Mouse (Mus musculus): ENCODE measurements at regions not wholly inside any gene's neighbourhood (a gene's known extent, or its start where the extent isn't known, plus 50 kb on each side); places are given as distances from the start of the nearest gene placed in this dataset.

DNA sequence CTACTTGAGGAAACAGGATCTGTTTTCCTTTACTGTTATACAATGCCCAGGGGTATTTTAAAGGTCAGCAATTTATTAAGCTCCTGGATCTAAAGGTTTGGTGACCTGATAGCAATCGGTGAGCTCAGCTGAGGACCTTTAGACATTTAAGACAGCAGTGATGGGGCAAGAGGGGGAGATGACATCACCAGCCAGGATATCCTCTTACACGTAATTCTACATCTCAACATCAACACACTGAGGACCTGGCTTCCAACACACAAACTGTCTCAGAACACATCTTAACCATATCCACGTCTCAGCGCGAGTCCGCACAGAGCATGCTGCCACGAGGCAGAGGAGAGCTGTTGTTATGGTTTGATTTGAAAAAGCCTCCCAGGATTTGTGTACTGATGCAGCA is 69.2 kb downstream of the Nhlrc3 start:
- 76% methylated on average over 7 of the region's 7 CpGs for WGBS
- no peaks in the 10 kb centered on the region for H3K4me1 ChIP-seq (ENCODE audit: insufficient read depth)
- ATAC-seq (ENCODE audit: insufficient read depth) (no peak), DNase-seq (no peak)
- no peak overlapping the region for H3K9ac ChIP-seq
- H3K36me3 ChIP-seq (ENCODE audit: insufficient read depth), result no peaks in the 10 kb centered on the region
- no peak for TF ChIP-seq CTCF (IDR thresholded peaks at IDR 0.05; ENCODE audit: low read depth)
- H3K4me3 ChIP-seq (ENCODE audit: low read depth, low read length), result no peak overlapping the region
- H3K27ac ChIP-seq (ENCODE audit: low read depth), result no peak overlapping the region
- H3K4me2 ChIP-seq, result no peak overlapping the region
- H3K9me3 ChIP-seq (ENCODE audit: low read depth, low read length), result no peaks in the 10 kb centered on the region
- H3K27me3 ChIP-seq (ENCODE audit: insufficient read depth, low read length), result no peaks in the 10 kb centered on the region

- 53% methylated on average over 14 of the region's 14 CpGs for WGBS
- no peak overlapping the region for H3K4me3 ChIP-seq (ENCODE audit: low read depth, low read length)
These were observed 81.2 kb downstream of the Nhlrc3 start for GRCm38 (mm10) chr3:53381704-53382581.

DNA sequence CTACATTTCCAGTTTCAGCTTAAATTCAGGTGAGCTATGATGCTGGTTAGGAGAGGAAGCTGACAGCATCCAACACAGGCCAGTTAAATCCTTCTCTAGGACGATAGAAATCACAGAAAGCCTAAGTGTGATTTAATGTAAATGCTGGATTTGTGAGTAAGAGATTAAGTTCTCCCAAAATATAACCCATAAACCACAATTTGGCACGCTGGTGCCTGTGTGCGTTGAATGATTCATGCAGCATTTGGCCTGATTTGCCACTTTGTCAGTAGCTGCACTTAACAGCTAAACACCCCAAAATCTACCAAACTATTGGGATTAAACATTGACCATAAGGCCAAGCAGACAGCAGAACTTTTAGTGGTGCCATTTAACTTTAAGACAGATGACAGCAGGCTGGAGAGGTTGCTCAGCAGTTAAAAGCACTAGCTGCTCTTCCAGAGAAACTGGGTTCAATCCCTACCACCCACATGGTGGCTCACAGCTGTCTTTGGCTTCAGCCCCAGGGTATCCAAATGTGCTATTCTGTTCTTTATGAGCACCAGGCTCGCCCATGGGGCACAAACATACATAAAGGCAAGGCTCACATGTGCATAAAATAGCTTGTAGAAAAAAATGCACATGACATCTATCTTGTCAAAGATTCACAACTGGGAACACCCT is 83.5 kb downstream of the Nhlrc3 start:
- WGBS, result 63% methylated on average over 4 of the region's 4 CpGs
- DNase-seq (no peak), ATAC-seq (ENCODE audit: insufficient read depth) (no peak)
- no peak overlapping the region for H3K4me2 ChIP-seq
- H3K36me3 ChIP-seq (ENCODE audit: insufficient read depth), result no peaks in the 10 kb centered on the region
- H3K4me3 ChIP-seq (ENCODE audit: low read depth, low read length), result no peak overlapping the region
- H3K4me1 ChIP-seq (ENCODE audit: insufficient read depth), result no peaks in the 10 kb centered on the region
- no peak for TF ChIP-seq CTCF (IDR thresholded peaks at IDR 0.05; ENCODE audit: low read depth)
- H3K9ac ChIP-seq, result no peak overlapping the region
- no peaks in the 10 kb centered on the region for H3K27me3 ChIP-seq (ENCODE audit: insufficient read depth, low read length)
- no peak overlapping the region for H3K27ac ChIP-seq (ENCODE audit: low read depth)
- H3K9me3 ChIP-seq (ENCODE audit: low read depth, low read length), result no peaks in the 10 kb centered on the region

More at GRCm38 (mm10) chr3:53381704-53382581, 81.2 kb downstream of the Nhlrc3 start:
- H3K27me3 ChIP-seq (ENCODE audit: insufficient read depth, low read length), result no peaks in the 10 kb centered on the region
- no peak overlapping the region for H3K27ac ChIP-seq (ENCODE audit: low read depth)
- H3K9me3 ChIP-seq (ENCODE audit: low read depth, low read length), result 0 out of 2 replicates have a peak, but pooled peaks cover 4% of the 10 kb centered on the region
- no peaks in the 10 kb centered on the region for H3K36me3 ChIP-seq (ENCODE audit: insufficient read depth)
- DNase-seq (peak; percentile 7), ATAC-seq (ENCODE audit: insufficient read depth) (no peak)
- no peaks in the 10 kb centered on the region for H3K4me1 ChIP-seq (ENCODE audit: insufficient read depth)
- no peak for TF ChIP-seq CTCF (IDR thresholded peaks at IDR 0.05; ENCODE audit: low read depth)
- no peak overlapping the region for H3K9ac ChIP-seq
- H3K4me2 ChIP-seq, result no peak overlapping the region

DNA sequence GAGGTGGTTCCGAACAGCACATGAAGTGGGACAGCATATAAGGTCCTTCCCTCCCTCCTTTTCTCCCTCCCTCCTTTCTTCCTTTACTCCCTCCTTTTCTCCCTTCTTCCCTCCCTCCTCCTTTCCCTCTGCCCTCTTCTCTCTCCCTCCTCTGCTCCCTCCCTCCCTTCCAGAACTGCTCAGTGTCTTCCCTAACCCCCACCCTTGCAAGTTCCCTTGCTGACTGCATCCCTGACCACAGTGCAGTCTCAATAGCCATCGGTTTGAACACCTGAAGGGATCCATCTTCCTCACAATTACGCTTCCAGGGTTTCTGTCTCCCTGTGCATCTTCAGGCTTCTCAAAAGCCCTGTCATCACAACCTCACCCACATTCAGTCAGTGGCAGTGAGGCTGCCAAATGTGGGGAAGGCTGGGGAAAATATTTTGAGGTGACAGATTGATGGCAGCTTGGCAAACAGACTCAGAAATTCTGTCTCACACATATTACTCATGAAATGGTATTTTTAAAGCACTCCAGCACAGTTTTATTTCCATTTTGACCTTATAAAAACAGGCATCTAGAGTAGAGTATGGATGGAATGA is 86.2 kb downstream of the Nhlrc3 start:
- DNase-seq, result no peak
- no peak for ATAC-seq (ENCODE audit: insufficient read depth)
- no peak overlapping the region for H3K9ac ChIP-seq
- no peaks in the 10 kb centered on the region for H3K4me1 ChIP-seq (ENCODE audit: insufficient read depth)
- 61% methylated on average over 3 of the region's 3 CpGs for WGBS
- H3K4me3 ChIP-seq (ENCODE audit: low read depth, low read length), result no peak overlapping the region
- H3K4me2 ChIP-seq, result no peak overlapping the region
- TF ChIP-seq CTCF (IDR thresholded peaks at IDR 0.05; ENCODE audit: low read depth), result no peak
- no peaks in the 10 kb centered on the region for H3K9me3 ChIP-seq (ENCODE audit: low read depth, low read length)
- H3K36me3 ChIP-seq (ENCODE audit: insufficient read depth), result no peaks in the 10 kb centered on the region
- no peak overlapping the region for H3K27ac ChIP-seq (ENCODE audit: low read depth)
- H3K27me3 ChIP-seq (ENCODE audit: insufficient read depth, low read length), result no peaks in the 10 kb centered on the region

DNA sequence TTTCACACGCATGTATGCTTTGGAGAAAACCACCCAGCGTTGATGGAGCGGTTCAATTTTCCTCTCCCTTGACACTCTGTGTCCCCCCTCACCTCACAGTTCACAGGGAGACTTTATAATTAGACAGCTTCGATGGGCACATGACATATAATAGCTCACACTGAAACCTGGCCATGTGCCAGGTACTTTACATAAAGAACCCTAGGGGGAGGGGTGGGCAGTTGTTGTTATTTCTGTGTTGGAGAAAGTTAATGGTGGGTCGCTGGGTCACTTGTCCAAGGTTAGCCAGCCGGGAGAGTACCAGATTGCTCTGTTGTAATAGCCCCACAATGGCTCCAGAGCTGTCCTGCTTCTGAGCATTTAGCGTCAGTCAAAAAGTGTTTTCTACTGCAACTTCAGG is 90.2 kb downstream of the Nhlrc3 start:
- ATAC-seq (ENCODE audit: insufficient read depth) (no peak), DNase-seq (peak; percentile 45)
- H3K9me3 ChIP-seq (ENCODE audit: low read depth, low read length), result no peaks in the 10 kb centered on the region
- TF ChIP-seq CTCF (IDR thresholded peaks at IDR 0.05; ENCODE audit: low read depth), result no peak
- H3K4me1 ChIP-seq (ENCODE audit: insufficient read depth), result no peaks in the 10 kb centered on the region
- H3K36me3 ChIP-seq (ENCODE audit: insufficient read depth), result no peaks in the 10 kb centered on the region
- WGBS, result 48% methylated on average over 7 of the region's 7 CpGs
- H3K4me3 ChIP-seq (ENCODE audit: low read depth, low read length), result no peak overlapping the region
- no peak overlapping the region for H3K9ac ChIP-seq
- no peak overlapping the region for H3K4me2 ChIP-seq
- H3K27me3 ChIP-seq (ENCODE audit: insufficient read depth, low read length), result no peaks in the 10 kb centered on the region
- no peak overlapping the region for H3K27ac ChIP-seq (ENCODE audit: low read depth)

- WGBS, result 61% methylated on average over 7 of the region's 7 CpGs
- Histone ChIP-seq H3K9ac (no peak overlapping the region), H3K36me3 (ENCODE audit: insufficient read depth) (no peaks in the 10 kb centered on the region), H3K27me3 (ENCODE audit: insufficient read depth, low read length) (no peaks in the 10 kb centered on the region), H3K4me3 (ENCODE audit: low read depth, low read length) (no peak overlapping the region), H3K4me2 (no peak overlapping the region), H3K4me1 (ENCODE audit: insufficient read depth) (no peaks in the 10 kb centered on the region), H3K9me3 (ENCODE audit: low read depth, low read length) (no peaks in the 10 kb centered on the region), H3K27ac (ENCODE audit: low read depth) (no peak overlapping the region)
- no peak for ATAC-seq (ENCODE audit: insufficient read depth)
- TF ChIP-seq CTCF (IDR thresholded peaks at IDR 0.05; ENCODE audit: low read depth), result peak; percentile 34
- no peak for DNase-seq
These were observed 91.2 kb downstream of the Nhlrc3 start for GRCm38 (mm10) chr3:53371910-53372309.

DNA sequence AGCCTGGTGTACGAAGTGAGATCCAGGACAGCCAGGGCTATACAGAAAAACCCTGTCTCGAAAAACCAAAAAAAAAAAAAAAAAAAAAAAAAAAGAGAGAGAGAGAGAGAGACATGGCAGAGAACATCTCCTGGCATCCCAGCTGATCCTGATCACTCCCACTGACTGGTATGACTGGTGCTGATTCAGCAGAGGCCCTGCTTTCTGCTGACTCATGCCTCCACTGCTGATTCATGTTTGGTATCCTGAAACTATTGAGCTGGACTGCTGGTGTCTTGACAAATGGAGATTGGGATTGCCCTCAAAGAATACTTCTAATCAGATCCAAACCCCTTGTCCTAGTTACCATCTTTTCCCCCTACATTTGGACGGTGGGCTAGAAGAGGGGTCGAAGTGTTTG is 101.9 kb downstream of the Nhlrc3 start:
- Histone ChIP-seq H3K4me1 (ENCODE audit: insufficient read depth) (no peaks in the 10 kb centered on the region), H3K36me3 (ENCODE audit: insufficient read depth) (no peaks in the 10 kb centered on the region), H3K27ac (ENCODE audit: low read depth) (no peak overlapping the region), H3K4me2 (no peak overlapping the region), H3K4me3 (ENCODE audit: low read depth, low read length) (no peak overlapping the region), H3K9ac (no peak overlapping the region), H3K9me3 (ENCODE audit: low read depth, low read length) (no peaks in the 10 kb centered on the region; the same call in 1 of the 2 replicates), H3K27me3 (ENCODE audit: insufficient read depth, low read length) (no peaks in the 10 kb centered on the region)
- 71% methylated on average over 4 of the region's 4 CpGs for WGBS
- DNase-seq (peak; percentile 9), ATAC-seq (ENCODE audit: insufficient read depth) (no peak)
- TF ChIP-seq CTCF (IDR thresholded peaks at IDR 0.05; ENCODE audit: low read depth), result no peak
